Mouse (Mus musculus): ENCODE results near the gene Kcnj2. TPM values are rescaled to one million over a fixed set of nuclear protein-coding genes. Genes with fewer than 3 reads are reported as not detected.

Gene Kcnj2
- polyA plus RNA-seq (2015; fragmentation: Nextera tagmentation; extraction: Ambion mirVana) = 0.60 and 0.68 TPM in 2 replicates

DNA sequence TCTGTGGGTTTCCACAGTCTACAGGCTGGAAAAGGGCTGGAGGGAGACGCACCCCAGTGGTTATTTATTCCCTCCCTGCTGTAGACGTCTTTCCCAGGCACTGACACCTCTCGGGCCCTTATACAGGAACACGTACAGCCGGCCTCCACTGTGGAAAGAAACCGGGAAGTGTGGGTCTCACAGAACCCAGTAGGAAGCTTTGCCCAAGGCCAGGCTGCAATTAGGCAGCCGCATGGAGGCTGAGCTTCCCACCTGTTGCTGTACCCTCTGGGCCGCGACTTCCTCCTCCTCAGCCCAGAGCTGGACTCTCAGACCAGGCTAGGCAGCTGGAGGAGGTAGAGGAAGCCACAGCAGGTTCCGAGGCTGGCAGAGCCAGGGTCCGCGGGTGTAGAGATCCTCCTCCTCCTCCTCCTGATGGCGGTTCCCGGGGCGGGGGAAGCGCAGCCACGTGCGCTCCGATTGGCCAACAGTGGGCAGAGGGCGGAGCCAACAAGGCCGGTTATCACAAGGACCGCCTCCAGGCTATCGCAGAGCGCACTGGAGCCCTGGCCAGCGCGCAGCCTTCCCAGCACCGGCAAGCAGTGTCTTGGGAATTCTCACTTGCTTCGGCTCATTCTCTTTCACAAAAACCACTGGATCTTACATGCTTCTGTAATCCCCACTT is at the start of gene Kcnj2:
Kcnj2 (plus strand) TSS at position 530 of the 664 bp plus-strand sequence.
- no peaks in the 10 kb centered on the region for H3K9me3 ChIP-seq (replicated peaks; ENCODE audit: low read length)
- peak; percentile 93 for DNase-seq (ENCODE audit: low spot score)
- peak within 1 kb of the TSS; percentile 97 for H3K4me2 ChIP-seq (ENCODE audit: low read length)
- H3K4me1 ChIP-seq (replicated peaks; ENCODE audit: insufficient read depth, low read length) = no peaks in the 10 kb centered on the region; the same call in 1 of the 2 replicates
- TF ChIP-seq CTCF (IDR thresholded peaks at IDR 0.05; ENCODE audit: low read depth) = peak; percentile 33
- WGBS = under 1% methylated on average over 28 of the region's 28 CpGs
- H3K27me3 ChIP-seq (ENCODE audit: insufficient read depth, low read length) = no peaks in the 10 kb centered on the region
- H3K9ac ChIP-seq (ENCODE audit: low read depth, low read length) = peak within 1 kb of the TSS; percentile 40; the same call in 1 of the 2 replicates
- peak within 1 kb of the TSS; percentile 68 for H3K4me3 ChIP-seq (replicated peaks; ENCODE audit: low read depth, low read length)
- H3K36me3 ChIP-seq (ENCODE audit: insufficient read depth, low read length) = no peaks in the 10 kb centered on the region
- peak within 1 kb of the TSS; percentile 50; the same call in 1 of the 2 replicates for H3K27ac ChIP-seq
- ATAC-seq (replicated peaks; ENCODE audit: low FRiP score, low read depth) = peak; percentile 99

DNA sequence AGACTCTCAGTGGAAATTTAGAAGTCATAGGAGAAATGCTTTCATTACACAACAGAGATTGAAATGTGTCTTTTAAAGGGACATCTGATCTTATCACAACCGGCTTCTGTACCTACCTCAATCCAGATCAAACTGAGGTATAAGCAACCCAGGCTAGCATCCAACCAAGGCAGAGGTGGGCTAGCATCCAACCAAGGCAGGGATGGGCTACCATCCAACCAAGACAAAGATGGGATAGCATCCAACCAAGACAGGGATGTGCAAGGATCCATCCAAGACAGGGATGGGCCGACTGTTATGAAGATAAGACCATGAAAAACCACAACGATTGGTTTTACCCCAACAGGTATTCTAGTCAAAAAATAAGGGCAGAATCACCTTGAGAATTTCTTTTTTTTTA is 49.8 kb upstream of the Kcnj2 start:
- no peaks in the 10 kb centered on the region for H3K9me3 ChIP-seq (replicated peaks; ENCODE audit: low read length)
- no peaks in the 10 kb centered on the region for H3K36me3 ChIP-seq (ENCODE audit: insufficient read depth, low read length)
- ATAC-seq (replicated peaks; ENCODE audit: low FRiP score, low read depth) = no peak
- H3K27ac ChIP-seq = no peak overlapping the region
- no peaks in the 10 kb centered on the region for H3K27me3 ChIP-seq (ENCODE audit: insufficient read depth, low read length)
- H3K4me2 ChIP-seq (ENCODE audit: low read length) = no peak overlapping the region
- H3K4me3 ChIP-seq (replicated peaks; ENCODE audit: low read depth, low read length) = no peak overlapping the region
- H3K9ac ChIP-seq (ENCODE audit: low read depth, low read length) = no peak overlapping the region
- H3K4me1 ChIP-seq (replicated peaks; ENCODE audit: insufficient read depth, low read length) = no peaks in the 10 kb centered on the region
- 85% methylated on average over 3 of the region's 3 CpGs for WGBS
- no peak for TF ChIP-seq CTCF (IDR thresholded peaks at IDR 0.05; ENCODE audit: low read depth)
- DNase-seq (ENCODE audit: low spot score) = no peak

DNA sequence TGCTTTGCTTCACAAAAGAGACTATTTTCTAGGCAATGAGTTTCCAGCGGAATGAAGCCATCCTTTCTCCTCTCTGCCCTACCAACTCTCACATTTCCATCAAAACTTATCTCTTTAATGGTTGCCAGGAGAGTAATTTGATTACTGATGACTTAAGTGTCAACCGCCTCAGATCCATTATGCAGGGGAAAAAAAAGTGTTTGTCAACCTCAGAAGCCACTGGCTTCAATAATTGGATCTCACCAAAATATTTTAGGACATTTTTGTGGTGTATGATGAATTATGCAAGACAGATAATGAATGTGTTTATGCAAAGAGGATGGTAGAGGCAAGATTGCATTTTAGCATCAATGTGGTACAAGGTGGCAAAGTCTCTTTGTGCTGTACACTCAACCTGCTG is 45.8 kb upstream of the Kcnj2 start:
- Histone ChIP-seq H3K36me3 (ENCODE audit: insufficient read depth, low read length) (no peaks in the 10 kb centered on the region), H3K4me2 (ENCODE audit: low read length) (no peak overlapping the region), H3K9ac (ENCODE audit: low read depth, low read length) (no peak overlapping the region), H3K4me1 (replicated peaks; ENCODE audit: insufficient read depth, low read length) (no peaks in the 10 kb centered on the region), H3K27me3 (ENCODE audit: insufficient read depth, low read length) (no peaks in the 10 kb centered on the region), H3K4me3 (replicated peaks; ENCODE audit: low read depth, low read length) (no peak overlapping the region), H3K27ac (no peak overlapping the region), H3K9me3 (replicated peaks; ENCODE audit: low read length) (no peaks in the 10 kb centered on the region)
- no peak for ATAC-seq (replicated peaks; ENCODE audit: low FRiP score, low read depth)
- TF ChIP-seq CTCF (IDR thresholded peaks at IDR 0.05; ENCODE audit: low read depth) = no peak
- WGBS = 50% methylated on average over 2 of the region's 2 CpGs
- no peak for DNase-seq (ENCODE audit: low spot score)

DNA sequence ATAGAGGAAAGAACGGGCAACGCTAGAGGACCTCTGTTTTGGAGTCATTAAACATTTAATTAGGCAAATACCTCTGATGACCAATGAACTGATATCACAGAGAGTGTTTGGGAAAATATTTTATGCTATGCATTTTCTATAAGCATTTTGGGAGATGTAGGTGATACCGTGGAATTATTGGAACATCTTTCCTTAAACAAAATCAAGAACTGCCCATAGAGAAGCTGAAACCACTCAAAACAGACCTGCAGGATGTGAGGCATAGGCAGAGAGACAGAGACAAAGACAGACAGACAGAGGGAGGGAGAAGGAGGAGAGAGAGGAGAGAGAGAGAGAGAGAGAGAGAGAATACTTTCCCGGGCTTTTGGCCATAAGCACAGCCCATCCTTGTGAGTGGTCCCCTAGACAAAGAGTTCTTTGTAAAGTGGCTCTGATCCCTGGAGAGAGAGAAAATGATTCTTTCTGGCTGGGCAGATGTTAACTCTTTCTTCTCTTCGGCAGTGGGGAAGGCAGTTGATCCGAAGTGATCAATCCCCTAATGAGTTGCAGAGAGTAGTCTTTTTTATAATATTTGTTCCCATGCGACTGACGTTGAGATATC is 43.2 kb upstream of the Kcnj2 start:
- TF ChIP-seq CTCF (IDR thresholded peaks at IDR 0.05; ENCODE audit: low read depth) = no peak
- H3K4me2 ChIP-seq (ENCODE audit: low read length) = no peak overlapping the region

DNA sequence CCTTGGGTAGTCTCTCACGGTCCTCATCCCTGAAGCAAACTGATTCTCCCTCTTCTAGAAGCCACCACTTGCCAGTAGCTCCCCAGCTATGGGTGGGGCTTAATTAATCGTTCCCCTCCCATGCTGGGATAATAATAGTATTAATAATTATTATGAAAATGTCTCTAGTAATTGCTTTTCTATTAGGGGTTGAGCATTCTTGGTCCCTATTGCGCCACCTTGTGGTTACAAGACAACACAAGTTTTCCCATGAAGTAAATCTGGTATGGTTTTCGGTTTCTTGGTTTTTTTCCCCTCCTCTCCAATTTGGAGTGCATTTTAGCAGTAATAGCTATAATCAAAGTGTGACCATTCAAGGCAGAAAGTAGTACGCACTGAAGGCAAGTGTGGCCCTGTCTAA is 23.8 kb upstream of the Kcnj2 start:
- H3K27me3 ChIP-seq (ENCODE audit: insufficient read depth, low read length) = no peaks in the 10 kb centered on the region
- no peak overlapping the region for H3K9ac ChIP-seq (ENCODE audit: low read depth, low read length)
- H3K9me3 ChIP-seq (replicated peaks; ENCODE audit: low read length) = no peaks in the 10 kb centered on the region
- H3K4me1 ChIP-seq (replicated peaks; ENCODE audit: insufficient read depth, low read length) = no peaks in the 10 kb centered on the region
- WGBS = 47% methylated on average over 5 of the region's 5 CpGs
- no peak overlapping the region for H3K27ac ChIP-seq
- H3K36me3 ChIP-seq (ENCODE audit: insufficient read depth, low read length) = no peaks in the 10 kb centered on the region
- DNase-seq (ENCODE audit: low spot score) = peak; percentile 64
- ATAC-seq (replicated peaks; ENCODE audit: low FRiP score, low read depth) = no peak
- TF ChIP-seq CTCF (IDR thresholded peaks at IDR 0.05; ENCODE audit: low read depth) = peak; percentile 80
- no peak overlapping the region for H3K4me3 ChIP-seq (replicated peaks; ENCODE audit: low read depth, low read length)
- H3K4me2 ChIP-seq (ENCODE audit: low read length) = no peak overlapping the region

More for the DNA sequence above, 43.2 kb upstream of the Kcnj2 start:
- Histone ChIP-seq H3K9ac (ENCODE audit: low read depth, low read length) (no peak overlapping the region), H3K27me3 (ENCODE audit: insufficient read depth, low read length) (no peaks in the 10 kb centered on the region), H3K27ac (no peak overlapping the region), H3K36me3 (ENCODE audit: insufficient read depth, low read length) (no peaks in the 10 kb centered on the region), H3K4me1 (replicated peaks; ENCODE audit: insufficient read depth, low read length) (no peaks in the 10 kb centered on the region), H3K9me3 (replicated peaks; ENCODE audit: low read length) (no peaks in the 10 kb centered on the region), H3K4me3 (replicated peaks; ENCODE audit: low read depth, low read length) (no peak overlapping the region)
- no peak for ATAC-seq (replicated peaks; ENCODE audit: low FRiP score, low read depth)
- WGBS = 67% methylated on average over 8 of the region's 8 CpGs
- DNase-seq (ENCODE audit: low spot score) = no peak

DNA sequence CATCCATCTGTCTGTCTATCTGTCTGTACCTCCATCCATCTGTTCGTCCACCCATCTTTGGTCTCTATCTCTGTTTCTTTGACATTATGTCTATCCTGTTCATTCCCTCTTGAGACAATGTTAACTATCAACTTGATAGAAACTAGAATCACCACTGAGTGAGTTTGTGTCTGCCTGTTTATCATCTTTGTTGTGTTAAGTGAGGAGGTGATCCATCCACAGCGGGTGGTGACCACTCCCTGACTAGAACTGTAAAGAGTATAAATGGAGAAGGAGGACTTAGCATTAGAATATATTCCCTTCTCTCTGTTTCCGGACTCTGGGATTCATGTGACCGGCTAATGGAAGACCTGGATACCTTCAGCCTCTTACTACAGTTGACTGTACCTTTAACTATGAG is 22.7 kb upstream of the Kcnj2 start:
- H3K9me3 ChIP-seq (replicated peaks; ENCODE audit: low read length) = no peaks in the 10 kb centered on the region
- no peaks in the 10 kb centered on the region for H3K4me1 ChIP-seq (replicated peaks; ENCODE audit: insufficient read depth, low read length)
- ATAC-seq (replicated peaks; ENCODE audit: low FRiP score, low read depth) = no peak
- H3K36me3 ChIP-seq (ENCODE audit: insufficient read depth, low read length) = no peaks in the 10 kb centered on the region
- no peak for DNase-seq (ENCODE audit: low spot score)
- WGBS = 84% methylated on average over 4 of the region's 4 CpGs
- no peak for TF ChIP-seq CTCF (IDR thresholded peaks at IDR 0.05; ENCODE audit: low read depth)
- no peaks in the 10 kb centered on the region for H3K27me3 ChIP-seq (ENCODE audit: insufficient read depth, low read length)
- H3K27ac ChIP-seq = no peak overlapping the region
- no peak overlapping the region for H3K4me2 ChIP-seq (ENCODE audit: low read length)
- no peak overlapping the region for H3K4me3 ChIP-seq (replicated peaks; ENCODE audit: low read depth, low read length)
- no peak overlapping the region for H3K9ac ChIP-seq (ENCODE audit: low read depth, low read length)
